Mouse (Mus musculus) kidney, postnatal 14 days (tissue): ENCODE results near the gene Hps6.
A peak's percentile ranks its signal among the peaks of the same experiment; 100 is the strongest.

ENCODE experiments used
- DNase-seq: peaks from one replicate; pipeline ENCODE4 v3.0.0; 2022; ENCODE audit warnings: mixed read lengths

The Hps6 gene

GRCm38 (mm10) chr19:46045696-46046311, 42.5 kb downstream of the Hps6 start:
- DNase-seq: peak; percentile 79

DNA sequence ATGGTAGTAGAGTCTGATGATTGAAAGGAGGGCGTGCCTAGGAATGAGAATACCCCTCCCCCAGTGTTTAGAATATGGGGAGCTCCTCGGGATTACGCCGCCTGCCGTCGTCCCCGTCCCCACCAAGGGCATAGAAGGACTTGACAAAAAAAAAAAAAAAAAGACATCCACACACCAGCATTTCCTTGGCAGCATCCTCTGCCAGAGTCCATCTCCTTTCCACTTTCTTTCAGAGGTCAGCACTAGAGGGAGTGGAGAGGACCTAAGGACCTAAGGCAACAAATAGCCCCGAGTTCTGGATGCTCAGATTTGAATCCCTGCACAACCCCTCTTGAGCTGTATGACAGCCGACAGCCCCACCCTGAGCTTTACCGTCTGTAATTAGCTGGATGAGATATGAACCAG, 43.3 kb downstream of the Hps6 start:
- peak; percentile 32 for DNase-seq

DNA sequence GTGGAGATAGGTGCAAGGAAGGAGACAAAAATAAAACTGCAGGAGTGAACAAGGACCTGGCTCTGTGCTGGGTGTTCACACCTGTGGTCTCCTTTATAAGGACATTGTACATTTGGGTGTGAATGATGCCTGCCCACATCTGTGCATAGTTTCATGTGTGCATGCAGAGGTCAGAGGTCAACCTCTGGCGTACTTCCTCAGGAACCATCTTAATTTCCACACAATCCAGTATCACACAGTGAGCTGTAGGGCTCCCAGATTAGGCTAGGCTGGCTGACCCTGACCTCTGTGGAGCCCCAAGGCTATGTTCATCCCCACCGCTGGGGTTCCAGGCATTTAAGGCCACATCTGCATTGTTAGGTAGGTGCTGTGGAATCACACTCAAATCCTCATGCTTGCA, 44.1 kb downstream of the Hps6 start:
- DNase-seq: no peak

GRCm38 (mm10) chr19:46049129-46049528, 45.8 kb downstream of the Hps6 start:
- DNase-seq: no peak

GRCm38 (mm10) chr19:46050462-46050861, 47.2 kb downstream of the Hps6 start:
- DNase-seq: no peak
